Mouse (Mus musculus): ENCODE data around the gene Pramel1.
"Not testable (repeated sequence)": the region's sequence is repeated elsewhere in the genome, so short reads cannot be mapped to it uniquely, and the experiment has no call there.

Pramel1 gene

GRCm38 (mm10) chr4:143394181-143394580 is at the start of gene Pramel1:
TSS of gene Pramel1 (plus strand) at chr4:143394428.
- DNase-seq (ENCODE audit: low spot score) = no peak

DNA sequence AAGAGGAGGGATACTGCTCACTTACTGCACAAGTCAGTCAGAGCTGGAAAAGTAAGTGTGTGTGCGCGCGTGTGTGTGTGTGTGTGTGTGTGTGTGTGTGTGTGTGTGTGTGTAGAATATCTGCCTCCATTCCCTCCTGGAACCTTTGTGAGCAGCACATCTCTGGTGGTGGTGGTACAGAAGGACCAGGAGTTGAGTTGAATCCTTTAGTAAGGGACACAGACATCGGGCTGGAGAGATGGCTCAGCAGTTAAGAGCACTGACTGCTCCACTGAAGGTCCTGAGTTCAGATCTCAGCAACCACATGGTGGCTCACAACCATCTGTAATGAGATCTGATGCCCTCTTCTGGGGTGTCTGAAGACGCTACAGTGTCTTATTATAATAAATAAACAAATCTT is 48.7 kb upstream of the Pramel1 start:
- DNase-seq (ENCODE audit: low spot score) = not testable (repeated sequence)

DNA sequence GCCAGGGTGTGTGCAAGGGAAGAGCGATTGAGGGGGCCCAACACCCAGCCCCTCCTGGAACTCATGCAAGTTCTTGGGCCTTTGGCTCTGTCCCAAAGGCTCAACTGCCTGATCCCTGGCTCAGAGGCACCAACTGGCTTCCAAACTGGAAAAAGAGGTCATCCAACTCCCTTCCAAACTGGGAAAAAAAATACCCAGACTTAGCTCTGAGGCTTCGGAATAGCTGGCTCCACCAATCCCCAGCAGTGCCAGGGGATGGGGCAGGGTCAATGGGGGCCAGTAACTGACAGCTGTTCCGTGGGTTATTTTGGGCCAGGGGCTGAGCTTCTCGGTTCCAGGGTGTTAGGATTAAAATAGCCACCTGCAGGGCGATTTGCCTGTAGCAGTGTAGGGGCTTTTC is 45.5 kb upstream of the Pramel1 start:
- DNase-seq (ENCODE audit: low spot score) = no peak

DNA sequence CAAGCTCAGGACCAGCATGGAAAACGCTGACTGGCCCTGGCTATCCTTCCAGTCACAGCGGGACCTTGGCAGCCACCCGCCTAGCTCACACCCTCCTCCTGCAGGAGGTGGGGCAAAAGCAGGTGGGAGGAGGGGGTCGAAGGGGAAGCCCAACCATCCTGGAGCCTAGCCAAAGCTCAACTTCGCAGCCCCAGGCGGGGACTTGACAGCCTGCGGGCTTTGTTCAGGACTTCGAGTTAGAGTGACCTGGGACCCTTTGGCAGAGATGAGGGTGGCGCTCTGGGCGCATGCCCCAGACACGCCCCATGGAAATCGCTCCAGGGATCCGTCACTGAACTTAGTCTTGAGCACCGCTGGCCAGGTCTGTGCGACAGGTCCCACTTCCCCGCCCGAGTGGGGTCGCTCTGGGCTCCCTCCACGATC is 44.7 kb upstream of the Pramel1 start, which contains the start of gene Lrrc38:
Gene Lrrc38, plus strand, starts transcription at position 274 of the 423 bp plus-strand sequence.
- DNase-seq (ENCODE audit: low spot score) = no peak

GRCm38 (mm10) chr4:143350047-143351015 is 43.9 kb upstream of the Pramel1 start:
- DNase-seq (ENCODE audit: low spot score) = no peak

DNA sequence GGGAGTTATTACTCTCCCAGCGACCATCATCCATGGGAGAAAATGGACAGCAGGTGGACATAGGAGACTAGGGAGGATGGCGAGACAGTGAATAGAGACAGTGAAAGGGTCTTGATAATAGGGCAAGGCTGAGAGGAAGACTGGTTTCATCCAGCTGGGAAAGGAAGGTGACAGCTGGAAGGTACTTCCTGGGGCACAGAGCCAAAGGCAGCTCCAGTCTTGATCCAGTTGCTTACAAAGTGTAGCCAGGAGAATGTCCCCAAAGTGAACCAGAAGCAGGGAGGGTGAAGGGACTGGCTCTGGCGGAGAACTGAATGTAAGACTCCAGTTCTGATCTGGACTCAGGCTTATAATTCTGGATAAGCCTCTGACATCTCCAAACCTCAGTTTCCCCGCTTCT is 41.9 kb upstream of the Pramel1 start:
- DNase-seq (ENCODE audit: low spot score) = no peak

GRCm38 (mm10) chr4:143361520-143361919 is 32.7 kb upstream of the Pramel1 start:
- no peak for DNase-seq (ENCODE audit: low spot score)

GRCm38 (mm10) chr4:143366415-143367041 is 27.7 kb upstream of the Pramel1 start:
- DNase-seq (ENCODE audit: low spot score) = no peak

GRCm38 (mm10) chr4:143379480-143379879 is 14.7 kb upstream of the Pramel1 start:
- DNase-seq (ENCODE audit: low spot score) = no peak

DNA sequence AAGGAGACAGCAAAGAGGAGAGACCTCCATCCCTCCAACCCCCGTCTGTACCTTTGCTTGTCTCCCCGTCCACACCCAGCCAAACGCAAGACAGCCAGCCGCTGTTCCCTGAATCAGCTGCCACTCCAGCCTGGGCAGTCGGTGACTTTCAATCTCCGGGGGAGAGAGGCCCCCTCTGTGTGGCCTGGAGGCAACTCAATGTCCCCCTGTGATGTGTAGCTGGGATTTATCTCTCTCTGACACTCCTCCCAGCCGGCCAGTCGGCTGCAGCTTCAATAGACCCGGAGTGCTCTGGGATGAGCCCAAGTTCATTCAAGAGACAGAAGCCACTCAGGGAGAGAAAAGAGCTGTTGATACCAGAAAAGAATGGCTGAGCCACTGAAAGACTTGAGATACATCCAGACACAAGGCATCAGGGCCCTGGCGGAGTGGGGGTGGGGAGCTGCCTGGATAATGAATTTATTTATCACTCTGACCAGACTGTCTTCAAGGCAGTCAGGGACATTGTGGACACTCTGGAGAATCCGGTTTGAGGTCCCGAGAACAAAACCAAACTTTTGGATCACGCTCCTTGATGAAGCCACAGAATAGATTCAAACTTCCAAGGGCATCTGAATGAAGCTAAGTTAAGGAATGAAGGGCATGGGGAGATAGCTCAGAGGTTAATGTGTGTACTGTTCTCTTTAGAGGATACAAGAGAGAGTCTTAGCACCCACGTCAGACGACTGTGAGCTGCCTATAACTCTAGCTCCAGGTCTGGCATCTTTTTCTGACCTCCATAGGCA is 14.1 kb upstream of the Pramel1 start:
- DNase-seq (ENCODE audit: low spot score) = no peak

GRCm38 (mm10) chr4:143380716-143381004 is 13.6 kb upstream of the Pramel1 start:
- DNase-seq (ENCODE audit: low spot score) = no peak

DNA sequence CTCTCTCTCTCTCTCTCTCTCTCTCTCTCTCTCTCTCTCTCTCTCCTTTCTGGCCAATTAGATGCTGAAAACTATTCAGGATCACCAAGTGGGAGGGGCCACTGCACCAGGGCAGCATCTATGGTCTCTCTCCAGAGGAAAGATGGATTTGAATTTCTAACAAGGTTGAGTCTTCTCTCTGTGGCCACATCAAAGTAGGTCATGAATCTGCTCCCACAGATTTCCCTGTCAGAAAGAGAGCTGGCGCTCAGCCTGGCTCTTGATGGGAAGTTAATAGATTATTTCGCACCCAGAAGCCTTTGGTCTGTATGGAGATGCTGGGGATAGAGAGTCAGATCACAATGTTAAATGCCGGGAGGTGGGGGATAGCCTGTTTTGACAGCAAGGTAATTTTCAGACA is 12.1 kb upstream of the Pramel1 start:
- DNase-seq (ENCODE audit: low spot score) = no peak

DNA sequence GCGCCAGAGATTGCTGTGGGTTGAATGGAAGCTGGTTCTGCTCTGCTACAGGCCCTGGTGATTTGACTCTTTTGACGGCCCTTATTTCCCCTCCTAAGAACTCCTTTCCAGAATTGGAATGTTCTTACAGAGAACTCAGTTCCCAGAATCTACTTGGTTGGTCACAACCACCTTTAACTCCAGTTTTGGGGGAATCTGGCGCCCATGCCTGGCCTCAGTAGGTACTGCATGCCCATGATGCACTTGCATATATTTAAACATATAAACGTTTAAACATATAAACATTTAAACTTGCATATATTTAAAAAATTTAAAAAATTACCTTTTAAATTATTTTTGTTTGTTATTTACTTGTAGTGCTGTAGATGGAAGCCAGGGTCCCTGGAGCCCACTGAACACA is 10.6 kb upstream of the Pramel1 start:
- DNase-seq (ENCODE audit: low spot score) = no peak

- no peak for DNase-seq (ENCODE audit: low spot score)
Observed at GRCm38 (mm10) chr4:143388955-143389702, 5.1 kb upstream of the Pramel1 start.

DNA sequence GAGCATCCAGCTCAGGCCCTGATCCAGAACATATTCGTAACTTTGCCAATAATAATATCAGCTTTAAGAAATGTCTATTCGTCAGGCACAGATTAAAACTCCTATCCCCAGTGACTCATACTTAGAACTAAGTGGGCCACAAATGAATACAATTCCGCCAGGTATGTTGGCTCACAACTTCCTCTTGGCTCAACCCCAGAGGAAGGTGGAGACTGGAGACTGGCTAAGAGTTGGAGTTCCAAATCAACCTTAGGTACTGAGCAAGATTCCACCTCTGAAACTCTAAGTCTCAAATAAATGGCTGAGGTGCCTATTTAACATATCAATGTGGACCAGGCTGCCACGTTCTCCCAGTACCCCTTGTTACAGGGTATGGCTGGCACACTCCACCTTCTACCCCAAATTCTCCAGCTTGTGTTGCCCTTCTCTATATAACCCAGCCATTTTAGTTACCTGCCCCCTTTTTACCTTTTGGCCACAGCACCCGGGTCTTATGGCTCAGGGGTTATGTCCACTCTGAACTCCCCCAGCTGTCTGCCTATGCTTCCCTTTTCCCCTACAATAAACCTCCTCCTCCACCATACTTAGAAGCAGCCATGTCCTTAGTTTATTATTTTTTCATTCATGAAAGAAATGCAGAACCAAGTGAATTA is 17.5 kb downstream of the Pramel1 start:
- DNase-seq (ENCODE audit: low spot score) = peak; percentile 3

DNA sequence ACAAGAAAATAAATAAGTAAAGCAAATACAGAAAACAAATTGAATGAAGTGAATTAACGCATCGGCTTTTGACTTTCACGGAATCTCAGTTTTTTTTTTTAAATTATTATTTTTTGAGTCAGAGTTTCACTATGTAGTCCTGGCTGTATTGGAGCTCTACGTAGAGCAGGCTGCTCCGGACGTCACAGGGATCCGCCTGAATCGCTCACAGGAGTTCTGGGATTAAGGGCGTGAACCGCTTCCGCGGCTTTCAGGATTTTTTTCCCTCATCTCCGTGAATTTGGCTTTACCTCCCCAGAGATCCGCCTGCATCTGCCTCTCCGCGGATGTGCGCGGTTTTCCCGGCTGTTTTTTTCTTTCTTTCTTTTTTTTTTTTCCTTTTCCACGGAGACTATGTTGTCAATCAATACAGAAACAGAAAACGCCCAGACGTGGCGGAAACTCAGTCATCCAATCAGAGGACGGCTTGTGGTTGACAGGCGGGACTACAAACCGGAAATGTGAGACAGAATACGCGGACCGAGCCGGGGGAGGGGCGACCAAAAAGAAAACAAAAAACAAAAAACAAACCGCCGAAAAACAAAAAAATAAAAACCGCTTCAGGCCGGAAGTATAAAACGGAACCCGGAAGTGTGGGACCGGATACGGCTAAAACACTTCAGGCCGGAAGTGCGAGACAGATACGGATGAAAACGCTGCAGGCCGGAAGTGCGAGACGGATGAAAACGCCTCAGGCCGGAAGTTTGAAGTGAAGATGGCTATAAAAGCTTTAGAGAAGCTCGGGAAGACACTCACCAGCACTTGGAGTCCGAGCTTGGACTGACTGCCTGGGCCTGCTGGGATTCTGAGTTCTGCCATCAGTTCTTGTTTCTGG is 18.2 kb downstream of the Pramel1 start, which contains the start of gene Pramef8:
Gene Pramef8, plus strand, starts transcription at position 208 of the 874 bp plus-strand sequence.
- DNase-seq (ENCODE audit: low spot score) = peak; percentile 92

DNA sequence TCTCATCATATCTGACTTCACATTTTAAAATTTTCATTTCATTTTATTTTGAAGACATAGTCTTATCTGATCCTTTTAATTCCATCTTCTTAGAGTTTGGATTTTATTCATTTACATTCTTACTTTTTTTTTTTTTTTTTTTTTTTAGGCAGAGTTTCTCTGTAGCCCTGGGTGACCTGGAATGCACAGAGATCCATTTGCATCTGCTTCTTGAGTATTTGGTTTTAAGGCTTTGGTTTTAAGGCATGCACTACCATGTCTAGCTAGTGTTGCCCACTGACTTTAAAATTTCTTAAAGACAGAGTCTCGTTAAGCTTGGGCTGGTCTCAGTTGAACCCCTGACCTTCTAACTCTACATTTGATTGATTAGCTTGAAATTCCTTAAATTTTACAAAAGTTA is 19.4 kb downstream of the Pramel1 start:
- DNase-seq (ENCODE audit: low spot score) = no peak

GRCm38 (mm10) chr4:143414121-143414520 is 19.9 kb downstream of the Pramel1 start:
- DNase-seq (ENCODE audit: low spot score) = no peak

GRCm38 (mm10) chr4:143426770-143427169 is 32.5 kb downstream of the Pramel1 start:
- DNase-seq (ENCODE audit: low spot score) = not testable (repeated sequence)

Measured in lung, postnatal 25 days (tissue).